In the genomic region with DNA sequence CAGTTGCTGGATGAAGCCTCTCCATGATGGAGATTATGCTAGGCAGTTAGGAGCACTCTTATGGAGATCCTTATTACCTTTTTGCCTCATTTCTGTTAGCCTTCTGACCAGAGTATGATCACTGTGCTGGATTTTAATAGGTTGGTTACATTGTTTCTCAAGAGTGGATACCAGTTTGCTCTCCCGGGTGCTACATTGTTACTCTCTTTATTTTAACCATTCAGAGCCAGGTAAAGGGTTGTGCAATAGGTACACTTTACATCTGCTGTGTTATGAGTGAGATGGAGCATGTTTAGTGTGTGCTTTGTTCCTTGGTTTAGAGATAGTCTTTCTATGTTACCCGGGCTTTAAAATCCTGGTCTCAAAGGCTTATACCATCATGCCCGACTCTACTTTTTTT, we compare ENCODE assay signal across 34 mouse cellular contexts.
"Had no signal": no experiment of that assay in that cellular context is flagged by ENCODE, and none has a peak within 500 bp of the region (broad histone marks: within the 10 kb centered on the region; RNA-seq: fewer than 3 reads in every experiment).

No protein-coding gene starts in this region.

- H3K27ac ChIP-seq: heart, adult 2 months; heart, embryonic 10.5 days; heart, embryonic 13.5 days; heart, embryonic 15.5 days; hindbrain, embryonic 10.5 days; hindbrain, embryonic 12.5 days; hindbrain, embryonic 13.5 days; hindbrain, embryonic 14.5 days; hindbrain, embryonic 15.5 days; hindbrain, postnatal 0 days; intestine, embryonic 15.5 days; kidney, postnatal 0 days; layer of hippocampus, adult 2 months had no signal

- H3K4me1 ChIP-seq: heart, embryonic 10.5 days; heart, embryonic 12.5 days; heart, embryonic 15.5 days; hindbrain, embryonic 10.5 days; hindbrain, embryonic 12.5 days; hindbrain, embryonic 13.5 days; hindbrain, embryonic 15.5 days had no signal

- H3K9me3 ChIP-seq: heart, embryonic 10.5 days; heart, embryonic 12.5 days; heart, embryonic 13.5 days; heart, embryonic 15.5 days; hindbrain, embryonic 10.5 days; hindbrain, embryonic 12.5 days; hindbrain, embryonic 13.5 days; hindbrain, embryonic 15.5 days; intestine, embryonic 15.5 days had no signal

- H3K9ac ChIP-seq: heart, embryonic 12.5 days; heart, embryonic 13.5 days; heart, embryonic 15.5 days; hindbrain, embryonic 12.5 days; hindbrain, embryonic 13.5 days; hindbrain, embryonic 14.5 days; hindbrain, embryonic 15.5 days; intestine, embryonic 15.5 days had no signal

- H3K27me3 ChIP-seq: heart, embryonic 12.5 days; heart, embryonic 13.5 days; heart, embryonic 15.5 days; hindbrain, embryonic 12.5 days; hindbrain, embryonic 13.5 days; hindbrain, embryonic 15.5 days; intestine, embryonic 15.5 days had no signal

- DNase-seq: heart, adult 2 months; heart, postnatal 10 days; heart, postnatal 14 days; heart, postnatal 36 days; heart, postnatal 4 days; kidney, adult 11 months; kidney, adult 2 months; kidney, adult 8-10 months; kidney, adult 9 months; kidney, postnatal 10 days; kidney, postnatal 14 days; kidney, postnatal 25 days; kidney, postnatal 36 days; kidney, postnatal 4 days; layer of hippocampus, adult 9-11 months; layer of hippocampus, postnatal 36 days had no signal

- H3K4me2 ChIP-seq: heart, embryonic 11.5 days; heart, embryonic 12.5 days; heart, embryonic 13.5 days; heart, embryonic 15.5 days; hindbrain, embryonic 12.5 days; hindbrain, embryonic 13.5 days; hindbrain, embryonic 14.5 days; hindbrain, embryonic 15.5 days; intestine, embryonic 15.5 days had no signal

- ATAC-seq: hindbrain, embryonic 16.5 days; hindbrain, postnatal 0 days; inflammation-experienced regulatory T-cells, adult 6 months; intestine, embryonic 15.5 days; intestine, embryonic 16.5 days; intestine, postnatal 0 days had no signal

- H3K4me3 ChIP-seq: heart, adult 2 months; heart, embryonic 10.5 days; heart, embryonic 12.5 days; heart, embryonic 13.5 days; heart, embryonic 15.5 days; hindbrain, embryonic 10.5 days; hindbrain, embryonic 12.5 days; hindbrain, embryonic 13.5 days; hindbrain, embryonic 15.5 days; intestine, embryonic 15.5 days; layer of hippocampus, adult 2 months had no signal
